Mouse (Mus musculus) mature B cell (primary cell): ENCODE data around the gene Obscn.

Experiments used
- in situ Hi-C: fragments of 300-500 bp; cut with MboI; formaldehyde crosslinking; loops from 2 replicates; pipeline ENCODE4 v1.14.3; 2019

Obscn gene

GRCm38 (mm10) chr11:59058025-59058424 is 78.2 kb downstream of the Obscn start:
- in situ Hi-C loops, result no loop called here

GRCm38 (mm10) chr11:59051031-59051430 is 85.2 kb downstream of the Obscn start:
- in situ Hi-C loops, result no loop called here

- in situ Hi-C loops, result no loop called here
Observed at GRCm38 (mm10) chr11:59044703-59045330, 91.4 kb downstream of the Obscn start.

GRCm38 (mm10) chr11:59029003-59029402 is 107.2 kb downstream of the Obscn start:
- in situ Hi-C loops, result no loop called here

GRCm38 (mm10) chr11:59026411-59026810 is 109.8 kb downstream of the Obscn start:
- in situ Hi-C loops, result no loop called here

DNA sequence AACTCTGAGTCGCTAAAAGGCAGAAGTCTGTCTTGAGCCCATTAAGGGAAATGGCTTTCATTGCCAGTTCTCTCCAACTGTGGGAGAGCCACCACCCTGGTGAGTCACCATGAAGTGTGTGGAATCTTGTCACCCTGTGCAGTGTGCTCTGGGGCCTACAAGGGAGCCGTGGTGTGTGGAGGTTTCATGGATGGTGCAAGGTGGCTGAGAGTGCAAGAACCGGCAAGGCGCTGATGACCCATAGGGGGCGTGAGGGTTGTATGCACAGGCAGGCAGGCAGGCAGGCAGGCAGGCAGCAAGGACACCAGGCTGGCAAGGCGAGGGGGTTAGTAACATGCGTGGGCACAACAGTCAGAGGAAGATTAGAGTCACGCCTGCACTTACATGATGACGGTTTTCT is 121.2 kb downstream of the Obscn start:
- in situ Hi-C loops, result no loop called here

- in situ Hi-C loops, result no loop called here
Observed at GRCm38 (mm10) chr11:59002327-59003079, 133.7 kb downstream of the Obscn start.

GRCm38 (mm10) chr11:59000635-59001034 is 135.6 kb downstream of the Obscn start:
- in situ Hi-C loops, result no loop called here

DNA sequence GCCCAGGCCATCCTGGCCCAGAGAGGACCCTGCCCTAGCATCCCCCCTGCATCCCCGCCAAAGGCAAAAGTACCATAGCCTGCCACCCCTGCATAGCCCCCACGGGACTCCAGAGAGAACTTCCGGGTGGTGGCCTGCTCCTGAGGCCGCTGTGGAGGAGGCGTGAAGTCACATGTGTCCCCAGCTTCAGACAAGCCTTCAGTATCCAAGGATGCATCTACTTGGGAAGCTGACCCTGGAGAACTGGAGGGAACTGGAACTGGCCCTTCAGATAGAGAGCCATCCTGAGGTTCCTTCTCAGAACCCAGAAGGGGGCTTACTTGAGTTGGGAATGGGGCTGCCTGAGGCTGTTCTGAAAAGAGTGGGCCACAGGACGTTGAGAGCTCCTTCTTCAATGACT is 136.4 kb downstream of the Obscn start:
- in situ Hi-C loops, result no loop called here

DNA sequence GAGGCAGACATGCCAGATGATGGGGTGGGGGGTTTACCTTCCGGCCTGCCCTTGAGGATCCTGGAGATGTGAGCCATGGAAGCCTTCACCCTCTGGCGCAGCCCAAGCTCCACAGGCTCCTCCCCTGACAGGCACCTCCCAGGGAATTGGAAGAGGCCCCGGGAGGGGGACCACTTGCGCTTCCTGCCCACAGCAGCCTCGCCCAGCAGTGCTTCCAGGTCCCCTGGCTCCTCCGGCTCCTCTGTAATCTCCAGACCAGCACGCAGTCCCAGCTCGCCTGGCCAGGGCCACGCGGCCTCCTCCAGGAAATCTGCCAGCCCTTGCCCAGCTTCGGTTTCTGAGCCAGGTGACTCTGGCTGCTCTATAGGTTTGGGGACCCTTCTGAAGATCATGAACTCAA is 137.0 kb downstream of the Obscn start:
- in situ Hi-C loops, result no loop called here

- in situ Hi-C loops, result no loop called here
Observed at GRCm38 (mm10) chr11:58997541-58997940, 138.7 kb downstream of the Obscn start.

- in situ Hi-C loops, result no loop called here
Observed at GRCm38 (mm10) chr11:58995807-58996370, 140.3 kb downstream of the Obscn start.

- in situ Hi-C loops, result no loop called here
Observed at GRCm38 (mm10) chr11:58995061-58995806, 141.0 kb downstream of the Obscn start.

GRCm38 (mm10) chr11:58994337-58994826 is 141.8 kb downstream of the Obscn start:
- in situ Hi-C loops, result no loop called here

- in situ Hi-C loops, result no loop called here
Observed at GRCm38 (mm10) chr11:58993091-58993670, 143.0 kb downstream of the Obscn start.

DNA sequence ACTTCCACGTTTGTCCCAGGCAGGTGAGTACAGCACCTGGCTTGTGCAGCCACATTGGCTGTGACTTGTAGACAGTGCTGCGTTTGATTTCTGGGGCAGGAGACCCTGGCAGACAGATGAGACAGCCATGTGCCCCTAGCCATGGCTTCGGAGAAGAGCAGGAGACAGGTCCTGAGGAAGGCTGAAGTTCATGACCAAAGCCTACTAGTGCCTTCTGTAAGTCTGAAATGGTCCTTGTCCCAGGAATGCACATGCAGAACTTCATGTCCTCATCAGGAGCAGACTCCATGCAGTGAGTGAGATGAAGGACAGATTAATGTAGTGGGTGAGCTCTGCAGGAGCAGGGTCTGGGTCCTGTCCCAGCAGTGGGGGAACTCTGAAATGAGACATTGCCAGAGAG is 144.3 kb downstream of the Obscn start:
- in situ Hi-C loops, result no loop called here

- in situ Hi-C loops, result no loop called here
Observed at GRCm38 (mm10) chr11:58990794-58991193, 145.4 kb downstream of the Obscn start.

GRCm38 (mm10) chr11:58990141-58990540 is 146.1 kb downstream of the Obscn start:
- in situ Hi-C loops, result no loop called here

DNA sequence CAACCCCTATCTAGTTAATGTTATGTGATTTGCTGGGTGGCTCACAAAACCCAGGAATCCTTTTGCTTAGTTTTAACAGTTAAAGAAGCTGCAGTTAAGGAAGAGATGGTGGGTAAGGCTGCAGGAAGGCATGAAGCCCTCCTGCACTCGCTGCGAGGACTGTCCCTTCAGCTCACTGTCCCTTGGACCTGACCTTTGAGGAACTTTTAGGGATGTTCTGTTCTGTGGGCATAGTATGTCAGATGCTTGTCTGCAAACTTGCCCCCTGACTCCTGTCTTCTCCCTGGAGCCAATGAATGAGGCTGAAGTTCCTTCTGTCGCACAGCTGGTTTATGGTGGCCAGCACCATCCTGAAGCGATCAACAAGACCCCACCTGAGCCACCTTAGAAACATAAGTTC is 147.0 kb downstream of the Obscn start:
- in situ Hi-C loops, result no loop called here

DNA sequence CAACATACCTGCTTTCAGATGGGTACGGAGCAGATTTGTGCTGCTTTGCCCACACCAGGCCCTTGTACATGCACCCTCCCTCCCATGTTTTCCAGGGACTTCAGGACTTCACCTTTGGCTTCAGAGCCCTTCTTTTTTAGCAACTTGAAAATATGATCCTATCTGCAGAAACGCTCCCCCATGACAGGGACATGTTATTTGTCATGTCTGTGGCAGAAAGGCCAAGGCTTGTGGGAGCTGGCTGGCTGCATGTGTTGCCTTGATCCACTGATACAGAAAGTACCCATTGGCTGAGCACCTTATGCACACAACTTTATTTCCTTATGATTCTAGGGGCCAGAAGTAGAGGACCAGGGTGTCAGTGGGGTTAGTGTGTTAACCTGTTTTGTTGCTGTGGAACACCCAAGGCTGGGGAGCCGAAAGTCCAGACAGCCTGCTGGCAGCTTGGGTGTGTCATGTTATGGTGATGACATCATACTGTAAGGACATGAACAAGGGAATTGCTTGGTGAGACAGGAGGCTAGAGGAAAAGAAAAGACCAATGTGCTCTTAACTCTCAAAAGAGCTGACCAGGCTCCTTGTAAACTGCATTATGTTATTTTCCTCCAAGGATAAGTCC is 150.8 kb downstream of the Obscn start:
- in situ Hi-C loops, result no loop called here

DNA sequence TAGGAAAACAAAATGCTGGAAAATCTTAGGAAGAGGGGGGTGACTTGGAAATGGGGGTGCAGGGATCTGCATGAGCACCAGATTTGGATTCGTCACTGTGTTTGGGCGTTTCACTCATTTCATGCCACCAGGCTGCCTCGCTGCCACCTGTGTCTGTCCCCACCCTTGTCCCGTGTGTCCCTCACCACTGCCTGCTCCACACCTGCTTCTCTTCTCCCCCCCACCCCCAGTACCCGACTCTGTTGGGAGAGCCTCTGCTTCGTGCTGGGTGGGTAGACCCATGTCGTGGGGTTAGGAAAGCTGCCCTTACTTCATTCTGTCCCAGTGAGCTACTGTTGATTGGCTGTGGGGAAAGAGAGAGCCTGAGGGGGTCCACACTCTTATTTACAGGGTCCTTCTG is 151.5 kb downstream of the Obscn start:
- in situ Hi-C loops, result no loop called here
